Mouse (Mus musculus) hematopoietic stem cell, adult 5-6 weeks (primary cell): ENCODE data around the gene Col7a1. TPM values are rescaled to one million over a fixed set of nuclear protein-coding genes. Genes with fewer than 3 reads are reported as not detected.

Source experiments
- ATAC-seq, 2 experiments: fragments of 125-278 bp in 1 of 2; replicated peaks in 1 of 2; 2 replicates each; pipeline ENCODE4 v1.8.0; 2016 to 2017; ENCODE audit warnings: inconsistent platforms in 2 of 2, mild to moderate bottlenecking in 2 of 2, moderate number of reproducible peaks in 2 of 2, low read depth in 1 of 2, moderate TSS enrichment in 1 of 2; ENCODE audit not compliant: low FRiP score in 2 of 2, poor library complexity in 2 of 2, severe bottlenecking in 2 of 2, insufficient read depth in 1 of 2, low TSS enrichment in 1 of 2
- total RNA-seq: library from RNA; stranded (forward); fragments of 172-1452, 232-1000 nt; gene quantifications from 2 replicates; pipeline ENCODE4 v1.2.3, GENCODE M21; 2017

Col7a1 gene
- total RNA-seq = 1.0 TPM in 1 of 2 replicates, not detected in the other

DNA sequence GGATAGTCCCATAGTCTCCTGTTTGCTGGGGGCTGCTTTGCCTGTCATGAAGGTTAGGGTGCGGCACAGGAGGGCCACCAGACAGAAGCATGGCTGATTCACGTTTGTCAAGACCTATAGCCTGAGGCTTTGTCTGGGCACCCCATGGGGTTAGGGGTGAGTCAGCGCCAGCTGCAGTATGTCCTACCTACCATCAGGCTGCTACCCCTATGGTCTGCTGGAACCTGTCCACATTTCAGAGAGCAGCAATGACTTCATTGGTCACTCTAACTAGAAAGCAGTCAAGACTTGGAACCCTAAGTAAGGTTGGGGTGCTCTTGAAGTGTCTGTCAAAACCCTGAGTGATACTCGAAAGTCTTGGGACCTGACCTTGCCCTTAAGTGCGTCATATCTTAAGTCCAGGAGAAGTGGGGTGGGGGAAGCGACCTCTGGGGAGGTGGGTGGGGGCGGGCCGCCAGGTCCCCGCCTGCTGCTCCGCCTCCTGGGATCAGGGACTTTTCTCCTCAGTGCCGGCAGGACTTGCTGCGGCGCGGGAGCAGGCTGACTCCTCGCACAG lies at the start of gene Col7a1:
Col7a1 (plus strand) TSS at position 506 of the 556 bp plus-strand sequence.
- no peak for ATAC-seq

DNA sequence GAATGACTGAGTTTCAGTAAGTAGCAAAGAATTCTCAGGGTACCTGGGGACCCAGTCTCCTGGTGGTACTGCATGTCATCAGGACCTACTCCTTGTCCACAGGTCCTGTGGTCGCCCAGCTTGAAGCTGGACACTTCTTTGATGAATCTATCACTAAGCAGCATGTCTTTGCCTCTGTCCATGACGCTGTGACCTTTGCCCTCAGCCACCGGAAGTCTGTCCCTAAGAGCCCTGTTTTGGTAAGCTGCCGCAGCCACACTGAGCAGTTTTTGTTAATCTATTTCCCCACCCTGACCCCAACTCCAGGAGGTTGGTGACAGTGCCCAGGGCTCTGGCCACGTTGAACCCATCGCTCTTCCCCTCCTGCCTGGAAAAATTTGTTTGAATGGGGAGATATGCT lies 41.1 kb upstream of the Col7a1 start:
- ATAC-seq = no peak

DNA sequence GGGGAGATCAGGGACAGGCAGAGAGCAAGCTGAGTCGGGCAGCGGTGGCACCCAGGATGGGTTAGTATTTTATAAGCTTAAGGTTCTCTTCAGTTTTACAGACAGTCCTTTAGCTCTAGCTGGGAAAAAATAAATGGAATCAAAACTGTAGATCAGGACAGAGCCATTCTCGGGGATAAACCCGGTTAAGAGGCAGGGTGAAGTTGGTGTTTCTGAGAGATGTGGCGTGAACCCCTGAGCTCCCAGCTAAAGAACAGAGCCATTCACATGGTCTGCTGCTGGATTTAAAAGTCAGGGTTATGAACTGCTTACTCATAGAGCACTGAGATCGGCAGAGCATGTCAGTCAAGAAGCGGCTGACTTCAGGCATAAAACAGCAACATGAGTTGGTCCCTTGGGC lies 40.2 kb upstream of the Col7a1 start:
- ATAC-seq = no peak

DNA sequence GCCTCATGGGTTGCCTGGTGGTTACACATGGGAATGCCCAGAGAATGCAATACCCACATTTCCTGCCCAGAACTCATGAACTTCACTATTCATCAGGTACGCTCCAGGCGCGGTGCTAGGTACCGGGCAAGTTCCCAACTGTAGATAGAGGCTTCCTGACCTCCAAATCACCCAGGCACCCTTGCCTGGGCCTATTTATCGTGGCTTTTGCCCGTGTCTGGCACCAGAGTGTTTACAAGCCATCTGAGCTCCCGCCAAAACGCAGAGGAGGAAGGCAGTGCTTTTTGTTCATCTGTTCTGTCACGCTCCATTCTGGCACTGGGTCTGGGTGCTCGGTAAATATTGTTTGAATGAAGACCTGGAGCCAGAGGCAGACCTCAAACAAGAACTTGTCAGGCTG lies 39.8 kb upstream of the Col7a1 start:
- no peak for ATAC-seq

DNA sequence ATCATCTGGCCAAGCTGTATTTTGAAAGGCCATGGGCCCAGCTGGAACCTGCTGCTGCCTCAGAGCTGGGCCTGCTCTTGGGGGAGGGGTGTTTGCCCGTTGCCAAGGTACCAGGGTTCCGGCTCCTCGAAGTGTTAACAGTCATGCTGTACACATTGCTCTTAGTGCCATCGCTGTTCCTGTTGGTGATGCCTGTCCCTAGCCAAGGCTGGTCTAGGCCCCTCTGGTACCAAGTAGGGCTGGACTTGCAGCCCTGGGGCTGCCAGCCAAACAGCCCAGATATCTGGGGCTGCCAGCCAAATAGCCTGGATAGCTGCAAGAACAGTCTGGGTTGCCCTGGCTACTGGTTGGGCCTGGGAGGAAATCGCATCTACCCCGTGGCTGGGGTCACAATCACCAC lies 38.9 kb upstream of the Col7a1 start, which contains the start of gene Tmem89:
Tmem89 (plus strand) TSS at position 129 of the 400 bp plus-strand sequence.
- no peak for ATAC-seq

DNA sequence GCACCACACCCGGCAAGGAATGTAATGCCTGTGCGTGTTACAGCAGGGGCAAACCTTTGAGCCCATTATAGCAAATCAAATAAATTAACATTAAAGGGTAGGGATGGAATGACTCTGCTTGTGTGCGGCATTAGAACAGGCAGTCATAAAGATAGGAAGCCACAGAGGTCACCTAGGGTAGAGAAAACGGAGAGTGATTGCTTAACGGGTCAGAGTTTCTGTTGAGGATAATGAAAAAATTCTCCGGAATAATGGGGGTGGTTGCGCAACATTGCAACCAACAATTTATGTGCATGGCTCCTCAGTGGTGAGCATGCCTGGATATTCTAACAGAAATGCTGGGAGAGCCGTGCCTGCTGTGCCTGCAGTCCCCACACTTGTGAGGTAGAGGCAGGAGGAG lies 27.5 kb upstream of the Col7a1 start:
- ATAC-seq = no peak; a peak in 1 of 4 replicates

DNA sequence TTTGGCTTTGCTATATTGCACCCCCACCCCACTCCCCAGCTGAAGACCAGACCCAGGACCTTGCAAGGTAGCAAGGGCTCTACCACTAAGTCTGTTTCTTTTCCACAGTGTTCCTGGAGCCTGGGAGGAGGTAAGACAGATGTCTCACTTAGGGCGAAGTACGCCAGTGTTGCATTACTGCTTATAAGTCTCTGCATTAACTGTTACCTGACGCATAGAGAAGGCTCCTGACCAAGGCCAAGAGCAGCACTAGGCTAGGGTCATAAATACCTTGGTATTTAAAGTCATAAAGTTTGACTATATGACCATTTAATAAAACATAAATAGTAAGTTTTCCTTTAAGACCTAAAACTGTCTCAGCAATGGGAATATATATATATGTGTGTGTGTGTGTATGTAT lies 25.0 kb upstream of the Col7a1 start:
- ATAC-seq = no peak

DNA sequence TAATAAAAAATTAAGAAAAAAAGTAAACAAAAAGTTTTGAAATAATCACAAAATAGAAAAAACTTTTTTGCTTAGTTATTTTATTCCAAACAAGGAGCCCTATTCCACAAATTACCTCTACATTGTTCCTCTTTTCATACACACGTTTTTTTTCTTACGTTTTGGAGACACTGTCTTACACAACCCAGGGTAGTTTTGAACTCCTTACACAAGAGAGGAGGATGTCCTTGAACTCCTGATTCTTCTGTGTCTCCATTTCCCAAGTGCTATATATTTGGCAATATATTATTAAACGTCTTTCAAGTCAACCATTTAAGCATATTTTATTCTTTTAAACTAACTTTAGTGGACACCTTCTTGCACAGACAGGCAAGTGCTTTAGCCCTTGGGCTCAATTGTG lies 17.4 kb upstream of the Col7a1 start:
- peak; percentile 1 to 4; a peak in 1 of 4 replicates for ATAC-seq

DNA sequence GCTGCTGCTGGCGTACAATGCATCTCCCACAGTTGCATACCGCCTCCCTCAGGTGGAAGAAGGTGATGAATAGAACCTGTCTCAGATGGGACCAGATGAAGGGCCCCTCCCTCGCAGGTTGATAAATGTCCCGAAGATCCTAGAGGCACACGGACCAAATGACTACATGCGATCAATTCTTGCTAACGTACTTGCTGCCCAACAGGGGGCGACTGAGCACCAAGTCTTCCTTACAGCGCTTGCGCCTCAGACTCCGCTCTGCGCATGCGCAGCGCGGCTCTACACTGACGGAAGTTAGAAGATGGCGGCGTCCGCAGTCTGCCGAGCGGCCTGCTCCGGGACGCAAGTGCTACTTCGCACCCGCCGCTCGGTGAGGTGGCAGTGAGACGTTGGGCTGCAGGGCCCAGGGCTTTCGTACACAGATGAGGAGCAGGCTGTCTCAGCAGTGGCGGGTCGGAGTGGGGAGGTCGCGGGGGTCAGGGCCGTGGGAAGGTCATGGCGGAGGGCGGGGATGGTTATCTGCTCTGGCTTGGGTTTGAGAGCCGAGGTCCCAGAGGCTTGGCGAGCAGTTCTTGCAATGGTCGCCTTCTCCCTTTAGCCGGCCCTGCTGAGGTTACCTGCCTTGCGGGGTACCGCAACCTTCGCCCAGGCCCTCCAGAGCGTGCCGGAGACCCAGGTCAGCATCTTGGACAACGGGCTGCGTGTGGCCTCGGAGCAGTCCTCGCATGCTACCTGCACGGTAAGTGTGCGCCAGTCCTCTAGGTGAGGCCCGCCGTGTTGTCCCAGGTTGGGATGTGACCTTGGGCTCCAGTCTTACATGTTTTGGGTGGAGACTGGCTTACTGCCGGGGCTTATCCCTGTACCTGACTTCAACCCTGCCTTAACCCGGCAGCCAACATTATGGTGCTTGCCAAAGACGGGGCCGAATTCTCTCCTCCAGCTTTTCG lies 16.7 kb upstream of the Col7a1 start, which contains the start of gene Uqcrc1:
Uqcrc1 (plus strand) TSS at position 216 of the 947 bp plus-strand sequence.
- ATAC-seq = peak; percentile 95 to 98

DNA sequence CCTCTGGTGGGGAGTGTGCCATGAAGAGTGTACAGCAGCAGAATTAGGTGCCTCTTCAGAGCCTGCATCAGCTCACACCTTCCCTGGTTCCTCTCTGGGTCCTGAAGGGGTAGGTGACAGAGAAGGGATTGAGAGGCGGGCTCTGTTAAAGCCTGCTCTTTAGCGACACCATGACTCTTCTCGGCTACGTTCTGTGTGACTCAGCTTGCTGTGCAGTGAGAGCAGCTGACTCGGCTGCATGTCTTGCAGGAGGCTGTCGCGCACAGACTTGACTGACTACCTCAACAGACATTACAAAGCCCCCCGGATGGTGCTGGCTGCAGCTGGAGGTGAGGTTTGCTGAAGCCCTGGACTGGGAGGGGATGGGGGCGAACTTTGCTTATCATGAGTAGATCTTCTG lies 8.3 kb upstream of the Col7a1 start:
- no peak for ATAC-seq

DNA sequence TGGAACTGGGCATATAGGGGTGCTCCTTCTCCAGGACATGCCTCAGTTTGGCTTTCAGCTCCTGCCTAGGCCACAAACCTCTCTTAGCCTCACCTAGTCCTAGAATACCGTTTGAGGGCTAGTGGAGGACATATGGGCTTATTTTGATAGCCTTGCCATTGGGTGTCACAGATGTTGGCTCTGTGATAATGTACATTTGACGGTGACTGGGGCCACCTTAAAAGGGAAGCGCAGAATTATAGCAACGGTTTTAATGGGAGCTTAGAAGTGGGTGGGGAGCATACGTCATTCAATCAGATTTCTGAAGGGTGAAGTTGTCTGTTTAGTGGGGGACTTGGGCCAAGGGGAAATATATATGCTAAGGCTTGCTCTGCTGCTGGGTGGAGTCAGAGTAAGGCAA lies 7.8 kb upstream of the Col7a1 start:
- no peak for ATAC-seq

DNA sequence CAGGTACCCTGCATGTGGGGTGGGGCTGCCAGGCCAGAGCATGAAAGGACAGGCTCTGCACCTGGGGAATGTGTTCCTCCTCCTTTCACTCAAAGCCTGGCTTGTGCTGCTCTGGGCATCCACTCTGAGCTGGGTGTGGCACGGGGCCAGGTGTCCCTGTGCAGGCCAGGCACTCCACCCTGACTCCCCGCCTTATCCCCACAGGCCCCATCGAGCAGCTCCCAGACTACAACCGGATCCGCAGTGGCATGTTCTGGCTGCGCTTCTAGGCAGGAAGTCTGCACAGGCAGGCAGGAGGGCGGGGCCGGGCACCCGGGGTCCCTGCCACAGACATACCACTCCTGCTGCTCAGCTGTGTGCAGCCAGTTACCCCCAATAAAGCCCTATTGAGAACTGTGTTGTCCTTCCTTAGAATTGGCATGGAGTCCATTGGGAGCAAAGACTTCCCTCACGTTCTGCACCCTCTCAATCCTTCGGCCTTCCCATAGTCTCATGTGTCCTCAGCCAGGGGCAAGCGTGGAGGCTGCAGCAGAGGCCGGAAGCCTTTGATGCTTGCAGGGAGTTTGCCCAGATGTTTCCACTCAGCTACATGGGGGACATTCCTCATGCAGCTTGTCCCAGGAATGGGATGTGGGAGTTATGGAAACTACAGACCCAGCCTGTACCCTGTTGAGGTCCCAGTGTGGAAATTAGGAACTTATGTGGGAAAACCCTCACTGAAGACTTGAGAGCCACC lies 4.0 kb upstream of the Col7a1 start:
- ATAC-seq = no peak

DNA sequence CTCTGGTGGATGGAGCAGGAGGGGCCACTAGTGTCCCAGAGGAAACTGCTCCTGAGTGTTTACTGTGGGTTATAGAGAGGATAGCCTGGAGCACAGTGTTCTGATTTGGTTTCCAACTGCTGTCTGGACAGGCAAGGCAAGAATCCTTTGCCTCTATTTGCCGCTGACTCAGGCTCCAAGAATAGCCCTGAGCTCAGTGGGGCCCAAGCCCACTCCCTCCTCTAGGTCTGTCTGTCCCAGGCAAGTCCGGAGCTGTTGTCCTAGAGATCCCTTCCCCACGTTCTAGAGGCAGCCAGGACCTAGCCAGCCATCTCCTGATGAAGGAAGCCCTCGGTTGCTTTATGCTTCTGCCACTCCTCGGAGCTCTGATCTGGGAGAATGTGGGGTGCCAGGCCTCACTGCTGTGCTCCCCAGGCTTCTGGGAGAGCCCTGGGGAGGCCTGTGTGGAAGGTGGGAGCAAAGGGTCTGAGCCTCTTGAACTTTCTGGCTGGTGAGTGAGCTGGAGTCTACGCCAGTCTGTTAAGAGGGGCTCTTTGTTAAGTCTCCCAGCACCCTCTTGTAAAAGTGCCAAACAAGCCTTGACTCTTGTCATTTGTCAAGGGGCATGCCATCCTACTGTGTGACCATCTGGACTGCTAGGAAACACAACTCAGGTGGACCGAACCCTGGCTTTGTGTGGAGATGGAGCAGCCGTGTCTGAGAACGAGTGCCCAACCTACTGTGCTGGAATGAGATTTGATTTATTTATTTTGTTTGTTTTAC lies 3.2 kb upstream of the Col7a1 start:
- no peak for ATAC-seq

DNA sequence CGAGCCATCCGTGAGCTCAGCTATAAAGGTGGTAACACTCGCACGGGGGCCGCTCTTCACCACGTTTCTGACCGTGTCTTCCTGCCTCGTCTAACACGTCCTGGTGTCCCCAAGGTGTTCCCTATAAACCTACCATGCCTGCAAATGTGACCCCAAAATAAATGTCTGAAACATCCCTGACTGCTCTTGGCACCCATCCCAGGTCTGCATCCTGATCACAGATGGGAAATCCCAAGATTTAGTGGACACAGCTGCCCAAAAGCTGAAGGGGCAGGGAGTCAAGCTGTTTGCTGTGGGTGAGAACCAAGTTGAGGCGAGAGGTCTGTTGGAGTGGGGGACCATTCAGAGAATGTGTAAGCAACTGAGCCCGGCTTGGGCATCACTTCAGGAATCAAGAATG lies 1.9 kb downstream of the Col7a1 start:
- no peak for ATAC-seq

DNA sequence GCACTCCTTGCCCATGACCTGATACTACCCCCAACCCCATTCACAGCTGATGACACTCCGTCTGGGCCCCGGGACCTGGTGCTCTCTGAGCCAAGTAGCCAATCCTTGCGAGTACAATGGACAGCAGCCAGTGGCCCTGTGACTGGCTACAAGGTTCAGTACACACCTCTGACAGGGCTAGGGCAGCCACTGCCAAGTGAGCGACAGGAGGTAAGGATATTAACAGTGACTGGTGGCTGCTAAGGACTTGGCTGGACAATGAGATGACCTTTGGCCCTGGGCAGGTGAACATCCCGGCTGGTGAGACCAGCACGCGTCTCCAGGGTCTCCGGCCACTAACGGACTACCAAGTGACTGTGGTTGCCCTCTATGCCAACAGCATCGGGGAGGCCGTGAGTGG lies 2.5 kb downstream of the Col7a1 start:
- no peak for ATAC-seq

DNA sequence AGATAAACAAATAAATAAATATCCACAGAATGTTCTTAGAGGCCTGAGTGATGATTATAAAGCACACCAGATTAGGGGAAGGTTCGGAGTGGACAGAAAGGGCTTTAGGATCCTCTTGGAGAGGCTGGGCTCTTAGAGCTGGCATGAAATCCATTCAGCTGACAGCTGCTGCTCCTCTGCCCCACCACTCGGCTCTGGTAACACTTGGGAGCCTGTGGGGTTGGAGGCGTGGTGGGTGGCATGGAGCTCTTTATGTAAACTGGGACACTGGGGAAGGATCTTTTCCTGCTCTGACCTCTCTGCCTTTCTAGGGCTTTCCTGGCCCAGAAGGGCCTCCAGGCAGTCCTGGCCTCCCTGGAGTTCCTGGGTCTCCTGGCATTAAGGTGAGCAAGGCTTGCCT lies 10.2 kb downstream of the Col7a1 start:
- ATAC-seq = no peak

DNA sequence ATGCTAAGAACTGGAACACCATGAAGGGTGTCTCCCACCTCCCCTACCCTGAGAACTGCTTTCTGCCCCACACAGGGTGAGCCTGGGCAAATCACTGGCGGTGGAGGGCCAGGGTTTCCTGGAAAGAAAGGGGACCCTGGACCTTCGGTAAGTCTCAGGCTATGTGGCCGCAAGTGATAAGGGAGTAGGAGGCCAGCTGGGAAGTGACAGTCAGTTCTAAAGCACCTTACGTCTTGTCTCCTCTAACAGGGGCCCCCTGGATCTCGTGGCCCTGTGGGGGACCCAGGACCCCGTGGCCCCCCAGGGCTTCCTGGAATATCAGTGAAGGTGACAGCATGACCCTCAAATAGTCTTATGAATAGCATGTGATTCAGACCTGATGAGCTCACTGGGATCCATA lies 11.0 kb downstream of the Col7a1 start:
- ATAC-seq = no peak
